In the genomic region with DNA sequence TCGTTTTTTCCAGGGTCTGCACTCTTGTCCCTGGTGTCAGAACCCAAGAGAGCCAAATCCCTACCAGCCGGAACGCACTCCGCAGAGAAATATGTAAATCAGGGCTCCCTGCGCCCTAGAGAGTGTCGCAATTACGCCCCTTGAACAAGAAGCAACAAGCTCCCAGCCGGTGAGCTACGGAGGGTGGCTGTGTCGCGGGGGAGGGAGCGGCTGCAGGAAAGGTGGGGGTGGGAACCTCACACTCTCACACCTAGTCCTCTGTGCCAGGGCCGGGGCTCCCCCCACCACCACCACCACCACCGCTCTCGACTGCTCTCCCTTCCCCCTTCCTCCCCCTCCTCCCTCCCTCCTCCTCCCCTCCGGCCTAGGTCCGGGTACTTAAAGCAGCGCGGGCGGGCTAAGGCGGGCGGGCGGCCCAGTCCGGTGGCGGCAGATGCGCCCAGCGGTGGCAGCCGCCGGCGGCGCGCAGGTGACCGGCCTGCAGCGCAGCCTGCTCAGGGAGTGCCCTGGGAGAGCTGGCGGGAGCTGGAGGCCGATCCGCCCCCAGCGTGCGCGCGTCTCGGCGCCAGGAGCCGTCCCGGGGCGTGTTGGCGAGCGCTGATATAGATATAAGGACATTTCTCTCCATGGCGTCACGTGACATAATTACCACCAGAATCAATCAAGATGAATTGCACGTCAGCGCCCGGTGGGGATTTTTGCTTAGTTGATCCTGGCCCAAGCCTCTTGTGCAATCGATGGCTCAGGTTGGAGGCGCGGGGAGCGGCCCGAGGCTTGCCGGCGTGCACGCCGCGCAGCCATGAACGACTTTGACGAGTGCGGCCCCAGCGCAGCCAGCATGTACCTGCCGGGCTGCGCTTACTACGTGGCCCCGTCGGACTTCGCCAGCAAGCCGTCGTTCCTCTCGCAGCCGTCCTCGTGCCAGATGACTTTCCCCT, we compare ENCODE assay signal across 11 mouse cellular contexts. TPM values are rescaled to one million over a fixed set of nuclear protein-coding genes. Genes with fewer than 3 reads are reported as not detected.
DNase-seq lines count a peak whose midpoint lies in the region; ATAC-seq and TF ChIP-seq lines count a peak whose summit lies in the region.
"Had no signal": no experiment of that assay in that cellular context is flagged by ENCODE, and none has a peak within 500 bp of the region (broad histone marks: within the 10 kb centered on the region; RNA-seq: fewer than 3 reads in every experiment).

No protein-coding gene starts in this region.

- H3K4me2 ChIP-seq in embryonic facial prominence, embryonic 14.5 days (ENCODE audit: low read depth, low read length): peak overlapping the region; percentile 46
- peak overlapping the region; percentile 61 for H3K4me2 ChIP-seq in kidney, embryonic 16.5 days (replicated peaks; ENCODE audit: low read depth, low read length)
- peak overlapping the region; percentile 32 for H3K4me2 ChIP-seq in neural tube, embryonic 11.5 days (ENCODE audit: low read depth)

- H3K27ac ChIP-seq in kidney, adult 2 months (ENCODE audit: insufficient read depth, low read depth, low read length): peak overlapping the region; percentile 59; the same call in 1 of the 2 replicates
- H3K27ac ChIP-seq in embryonic facial prominence, embryonic 14.5 days (replicated peaks; ENCODE audit: low read depth, low read length): no peak overlapping the region
- peak overlapping the region; percentile 92 for H3K27ac ChIP-seq in kidney, embryonic 16.5 days (ENCODE audit: low read length)
- 0 out of 2 replicates have a peak overlapping the region, but pooled peaks have one; percentile 39 for H3K27ac ChIP-seq in neural tube, embryonic 11.5 days (ENCODE audit: low read depth, low read length)

- peak; percentile 39 for DNase-seq in kidney, adult 2 months
- DNase-seq in kidney, adult 9 months: no peak
- no peak for DNase-seq in embryonic facial prominence, embryonic 14.5 days (ENCODE audit: low spot score)
- DNase-seq in neural tube, embryonic 11.5 days (ENCODE audit: low spot score): peak; percentile 58
- no peak for DNase-seq in cerebellum, postnatal 4 days (ENCODE audit: low spot score in 2 of 2)
- DNase-seq in right cerebral cortex, adult 2 months (ENCODE audit: low spot score in 2 of 2): no peak
- DNase-seq in adrenal gland, postnatal 36 days: no peak
- DNase-seq: layer of hippocampus, postnatal 36 days had no signal

- H3K4me1 ChIP-seq in kidney, adult 2 months (ENCODE audit: control insufficient read depth, insufficient read depth, low read length): no peaks in the 10 kb centered on the region
- H3K4me1 ChIP-seq in embryonic facial prominence, embryonic 14.5 days (ENCODE audit: control insufficient read depth, insufficient read depth, low read length): 0 out of 2 replicates have a peak, but pooled peaks cover 4% of the 10 kb centered on the region
- peaks cover 21% of the 10 kb centered on the region for H3K4me1 ChIP-seq in kidney, embryonic 16.5 days (ENCODE audit: insufficient read depth, low read length)
- H3K4me1 ChIP-seq in neural tube, embryonic 11.5 days (ENCODE audit: control insufficient read depth, insufficient read depth, low read length): no peaks in the 10 kb centered on the region

- 2% methylated on average over 75 of the region's 78 CpGs for WGBS in kidney, adult 2 months
- 2% methylated on average over 63 of the region's 78 CpGs for WGBS in embryonic facial prominence, embryonic 14.5 days
- 0% methylated on average over 74 of the region's 78 CpGs for WGBS in kidney, embryonic 16.5 days
- under 1% methylated on average over 73 of the region's 78 CpGs for WGBS in neural tube, embryonic 11.5 days

- TF ChIP-seq POLR2A in kidney, adult 2 months (IDR thresholded peaks at IDR 0.05; ENCODE audit: low read depth, low read length): no peak

- TF ChIP-seq CTCF in kidney, adult 2 months (conservative IDR thresholded peaks at IDR 0.05; ENCODE audit: insufficient read depth, insufficient read length, low read depth, low read length): no peak

- H3K36me3 ChIP-seq in kidney, adult 2 months (ENCODE audit: control insufficient read depth, insufficient read depth, low read length): no peaks in the 10 kb centered on the region
- H3K36me3 ChIP-seq in embryonic facial prominence, embryonic 14.5 days (ENCODE audit: control insufficient read depth, insufficient read depth, low read length): no peaks in the 10 kb centered on the region
- H3K36me3 ChIP-seq in kidney, embryonic 16.5 days (ENCODE audit: insufficient read depth, low read length): no peaks in the 10 kb centered on the region
- no peaks in the 10 kb centered on the region for H3K36me3 ChIP-seq in neural tube, embryonic 11.5 days (ENCODE audit: control insufficient read depth, insufficient read depth, low read length)

- H3K4me3 ChIP-seq in kidney, adult 2 months (ENCODE audit: insufficient read depth, low read depth, low read length): peak overlapping the region; percentile 31
- peak overlapping the region; percentile 28 for H3K4me3 ChIP-seq in embryonic facial prominence, embryonic 14.5 days (ENCODE audit: low read depth, low read length)
- peak overlapping the region; percentile 63 for H3K4me3 ChIP-seq in kidney, embryonic 16.5 days (ENCODE audit: low read length)
- peak overlapping the region; percentile 41 for H3K4me3 ChIP-seq in neural tube, embryonic 11.5 days (ENCODE audit: low read depth, low read length)

- no peak overlapping the region for H3K9ac ChIP-seq in embryonic facial prominence, embryonic 14.5 days (ENCODE audit: low read depth, low read length)
- H3K9ac ChIP-seq in kidney, embryonic 16.5 days (replicated peaks; ENCODE audit: low read length): peak overlapping the region; percentile 89
- peak overlapping the region; percentile 70 for H3K9ac ChIP-seq in neural tube, embryonic 11.5 days (ENCODE audit: low read length)

- H3K9me3 ChIP-seq in embryonic facial prominence, embryonic 14.5 days (ENCODE audit: control insufficient read depth, low read length): no peaks in the 10 kb centered on the region
- no peaks in the 10 kb centered on the region for H3K9me3 ChIP-seq in kidney, embryonic 16.5 days (ENCODE audit: low read length)
- H3K9me3 ChIP-seq in neural tube, embryonic 11.5 days (ENCODE audit: control insufficient read depth, low read length): no peaks in the 10 kb centered on the region

- H3K27me3 ChIP-seq in kidney, adult 2 months (replicated peaks; ENCODE audit: control insufficient read depth, insufficient read depth, low read length): peaks cover 9% of the 10 kb centered on the region
- peaks cover 99% of the 10 kb centered on the region for H3K27me3 ChIP-seq in embryonic facial prominence, embryonic 14.5 days (replicated peaks; ENCODE audit: control insufficient read depth, insufficient read depth, low read length)
- peaks cover 10% of the 10 kb centered on the region; the same call in 1 of the 2 replicates for H3K27me3 ChIP-seq in kidney, embryonic 16.5 days (ENCODE audit: insufficient read depth, low read length)
- H3K27me3 ChIP-seq in neural tube, embryonic 11.5 days (ENCODE audit: control insufficient read depth, insufficient read depth, low read length): peaks cover 98% of the 10 kb centered on the region

- ATAC-seq in embryonic facial prominence, embryonic 14.5 days (ENCODE audit: low read depth): no peak
- peak; percentile 63 for ATAC-seq in kidney, embryonic 16.5 days (ENCODE audit: low FRiP score, low TSS enrichment)
- ATAC-seq in neural tube, embryonic 11.5 days (ENCODE audit: insufficient read depth, low FRiP score, low TSS enrichment): peak; percentile 28; the same call in 1 of the 2 replicates

RNA-seq across cellular contexts. Expression of a gene that starts 2.5 kb away (rescaled TPM):
- 2.1 and 2.8 TPM in 2 replicates for polyA plus RNA-seq in kidney, adult 2 months (2012; rRNA removed)
- polyA plus RNA-seq in embryonic facial prominence, embryonic 14.5 days (2014; fragmentation: Nextera tagmentation; extraction: Ambion mirVana): not detected in 2 replicates
- polyA plus RNA-seq in kidney, embryonic 16.5 days (2015; fragmentation: Nextera tagmentation; extraction: Ambion mirVana): 13.9 and 17.9 TPM in 2 replicates
- polyA plus RNA-seq in neural tube, embryonic 11.5 days (2014; fragmentation: Nextera tagmentation; extraction: Ambion mirVana): 8.1 and 8.5 TPM in 2 replicates
- total RNA-seq in adrenal gland, postnatal 36 days (2021): not detected
- total RNA-seq: layer of hippocampus, postnatal 36 days; MEL had no signal
- polyA plus RNA-seq: cortical plate, adult 2 months had no signal

RNA-seq across cellular contexts. Expression of a gene that starts 7.0 kb away (rescaled TPM):
- polyA plus RNA-seq in kidney, adult 2 months (2012; rRNA removed): not detected in 2 replicates
- not detected in 2 replicates for polyA plus RNA-seq in embryonic facial prominence, embryonic 14.5 days (2014; fragmentation: Nextera tagmentation; extraction: Ambion mirVana)
- polyA plus RNA-seq in kidney, embryonic 16.5 days (2015; fragmentation: Nextera tagmentation; extraction: Ambion mirVana): 4.5 and 4.7 TPM in 2 replicates
- 2.1 TPM in 2 replicates for polyA plus RNA-seq in neural tube, embryonic 11.5 days (2014; fragmentation: Nextera tagmentation; extraction: Ambion mirVana)
- total RNA-seq in adrenal gland, postnatal 36 days (2021): not detected
- total RNA-seq: layer of hippocampus, postnatal 36 days; MEL had no signal
- polyA plus RNA-seq: cortical plate, adult 2 months had no signal

RNA-seq across cellular contexts. Expression of a gene that starts 9.9 kb away (rescaled TPM):
- 7.6 and 7.9 TPM in 2 replicates for polyA plus RNA-seq in kidney, adult 2 months (2012; rRNA removed)
- polyA plus RNA-seq in embryonic facial prominence, embryonic 14.5 days (2014; fragmentation: Nextera tagmentation; extraction: Ambion mirVana): 0.37 and 0.45 TPM in 2 replicates
- 33.5 and 38.5 TPM in 2 replicates for polyA plus RNA-seq in kidney, embryonic 16.5 days (2015; fragmentation: Nextera tagmentation; extraction: Ambion mirVana)
- polyA plus RNA-seq in neural tube, embryonic 11.5 days (2014; fragmentation: Nextera tagmentation; extraction: Ambion mirVana): 28.1 and 29.3 TPM in 2 replicates
- not detected for total RNA-seq in adrenal gland, postnatal 36 days (2021)
- total RNA-seq: layer of hippocampus, postnatal 36 days; MEL had no signal
- polyA plus RNA-seq: cortical plate, adult 2 months had no signal

RNA-seq across cellular contexts. Expression of a gene that starts 13.8 kb away (rescaled TPM):
- not detected in 2 replicates for polyA plus RNA-seq in kidney, adult 2 months (2012; rRNA removed)
- not detected in 2 replicates for polyA plus RNA-seq in embryonic facial prominence, embryonic 14.5 days (2014; fragmentation: Nextera tagmentation; extraction: Ambion mirVana)
- polyA plus RNA-seq in kidney, embryonic 16.5 days (2015; fragmentation: Nextera tagmentation; extraction: Ambion mirVana): 0.24 and 0.36 TPM in 2 replicates
- polyA plus RNA-seq in neural tube, embryonic 11.5 days (2014; fragmentation: Nextera tagmentation; extraction: Ambion mirVana): 0.41 and 1.0 TPM in 2 replicates
- total RNA-seq in adrenal gland, postnatal 36 days (2021): not detected
- total RNA-seq: layer of hippocampus, postnatal 36 days; MEL had no signal
- polyA plus RNA-seq: cortical plate, adult 2 months had no signal

RNA-seq across cellular contexts. Expression of a gene that starts 15.7 kb away (rescaled TPM):
- polyA plus RNA-seq in kidney, adult 2 months (2012; rRNA removed): 23.9 and 26.0 TPM in 2 replicates
- 2.0 and 2.3 TPM in 2 replicates for polyA plus RNA-seq in embryonic facial prominence, embryonic 14.5 days (2014; fragmentation: Nextera tagmentation; extraction: Ambion mirVana)
- 38.2 and 38.4 TPM in 2 replicates for polyA plus RNA-seq in kidney, embryonic 16.5 days (2015; fragmentation: Nextera tagmentation; extraction: Ambion mirVana)
- 14.3 and 17.3 TPM in 2 replicates for polyA plus RNA-seq in neural tube, embryonic 11.5 days (2014; fragmentation: Nextera tagmentation; extraction: Ambion mirVana)
- 1 to 10 TPM; 3.8 to 4.1 TPM for total RNA-seq in adrenal gland, postnatal 36 days (2021)
- total RNA-seq: layer of hippocampus, postnatal 36 days; MEL had no signal
- polyA plus RNA-seq: cortical plate, adult 2 months had no signal

Comparison
In these comparisons a context has a peak if more than half of its experiments do, and no peak if none do; other contexts are left out.
1. DNase-seq: peak in kidney, adult 2 months (single experiment) and neural tube, embryonic 11.5 days (single experiment); none in kidney, adult 9 months (single experiment), embryonic facial prominence, embryonic 14.5 days (single experiment), cerebellum, postnatal 4 days (0 of 2), right cerebral cortex, adult 2 months (0 of 2) and adrenal gland, postnatal 36 days (0 of 2).
2. Peak in every context shown above with its lines, with median percentiles within 50 percentile points of each other: H3K4me3 ChIP-seq and H3K4me2 ChIP-seq.